Mouse (Mus musculus) neural tube, embryonic 12.5 days (tissue): ENCODE data around the gene Trim43a. TPM values are rescaled to one million over a fixed set of nuclear protein-coding genes. Genes with fewer than 3 reads are reported as not detected.
"Not testable (repeated sequence)": the region's sequence is repeated elsewhere in the genome, so short reads cannot be mapped to it uniquely, and the experiment has no call there.

Experiments used
- ATAC-seq: fragments of 200-750 bp; cut with Nextera tagmentation; 2 replicates; pipeline ENCODE4 v1.8.0; 2017; ENCODE audit warnings: low read depth, mild to moderate bottlenecking, moderate TSS enrichment, moderate library complexity; ENCODE audit not compliant: low FRiP score
- H3K27ac ChIP-seq: fragments of 300-500 bp; sonication (generic); 2 replicates; pipeline ENCODE4 v1.5.1; 2016
- H3K27me3 ChIP-seq: fragments of 300-500 bp; sonication (generic); replicated peaks from 2 replicates; pipeline ENCODE4 v1.6.1; 2016; ENCODE audit warnings: mild to moderate bottlenecking
- H3K36me3 ChIP-seq: fragments of 300-500 bp; sonication (generic); 2 replicates; pipeline ENCODE4 v1.6.1; 2016; ENCODE audit warnings: mild to moderate bottlenecking
- H3K4me1 ChIP-seq: fragments of 300-500 bp; sonication (generic); 2 replicates; pipeline ENCODE4 v1.6.1; 2016
- H3K4me2 ChIP-seq: fragments of 300-500 bp; sonication (generic); replicated peaks from 2 replicates; pipeline ENCODE4 v1.6.1; 2016; ENCODE audit warnings: mild to moderate bottlenecking
- H3K4me3 ChIP-seq: fragments of 300-500 bp; sonication (generic); 2 replicates; pipeline ENCODE4 v1.5.1; 2016
- H3K9ac ChIP-seq: fragments of 300-500 bp; sonication (generic); 2 replicates; pipeline ENCODE4 v1.6.1; 2016; ENCODE audit warnings: mild to moderate bottlenecking
- H3K9me3 ChIP-seq: fragments of 300-500 bp; sonication (generic); 2 replicates; pipeline ENCODE4 v1.6.1; 2016; ENCODE audit warnings: mild to moderate bottlenecking
- WGBS: fragments of 180-500 bp; shearing (Covaris S2); methylation state at CpG from one replicate; pipeline ENCODE4 v1.1.7; 2016; 5-methylcytosine and 5-hydroxymethylcytosine counted together
- polyA plus RNA-seq: library from polyadenylated mRNA; unstranded; fragments of >200 nt; fragmentation: Nextera tagmentation; extraction: Ambion mirVana; gene quantifications from 2 replicates; pipeline ENCODE4 v1.2.1, GENCODE M21; 2016

Trim43a gene
- polyA plus RNA-seq, 1 experiment from 2014 or later, result 0.15 TPM

DNA sequence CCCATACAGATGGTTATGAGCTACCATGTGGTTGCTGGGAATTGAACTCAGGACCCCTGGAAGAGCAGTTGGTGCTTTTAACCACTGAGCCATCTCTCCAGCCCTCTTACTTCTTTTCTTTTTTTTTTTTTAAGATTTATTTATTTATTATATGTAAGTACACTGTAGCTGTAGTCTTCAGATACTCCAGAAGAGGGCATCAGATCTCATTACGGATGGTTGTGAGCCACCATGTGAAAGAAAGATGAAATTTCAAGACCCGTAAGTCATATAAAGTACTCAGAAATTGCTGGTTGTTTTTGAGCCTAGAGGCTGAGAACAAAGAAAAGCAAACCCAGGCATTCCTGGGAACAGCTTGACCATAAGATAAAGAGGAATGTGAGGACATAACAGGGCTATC, 19.2 kb upstream of the Trim43a start:
- not testable (repeated sequence) for H3K27ac ChIP-seq, H3K9ac ChIP-seq, H3K4me2 ChIP-seq, H3K4me3 ChIP-seq, H3K27me3 ChIP-seq, H3K4me1 ChIP-seq, H3K9me3 ChIP-seq, ATAC-seq
- H3K36me3 ChIP-seq, result peaks cover 33% of the 10 kb centered on the region
- WGBS, result 94% methylated on average over 2 of the region's 2 CpGs

DNA sequence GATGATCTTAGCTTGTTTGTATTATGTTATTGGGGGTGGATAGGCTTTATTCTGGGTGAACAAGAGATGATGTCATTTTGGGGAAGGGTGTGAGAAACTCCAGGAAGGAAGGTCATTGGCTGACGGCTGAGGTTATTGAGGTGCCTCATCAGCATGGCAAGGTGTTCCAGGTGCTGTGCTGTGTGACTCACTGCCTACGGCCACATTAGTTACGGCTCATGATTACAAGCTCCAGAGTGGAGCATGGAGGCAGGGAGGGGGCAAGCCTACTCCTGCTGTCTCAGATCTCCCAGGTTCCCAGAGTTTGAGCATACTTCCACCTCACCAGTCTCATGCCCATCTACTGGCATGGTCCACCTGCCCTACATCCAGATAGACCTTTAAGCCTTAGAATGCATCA, 10.2 kb upstream of the Trim43a start:
- 95% methylated on average over 3 of the region's 3 CpGs for WGBS
- not testable (repeated sequence) for H3K27ac ChIP-seq, H3K4me1 ChIP-seq, H3K9ac ChIP-seq, ATAC-seq, H3K4me2 ChIP-seq, H3K27me3 ChIP-seq, H3K4me3 ChIP-seq
- Histone ChIP-seq H3K36me3 (peaks cover 41% of the 10 kb centered on the region), H3K9me3 (peaks cover 25% of the 10 kb centered on the region)

DNA sequence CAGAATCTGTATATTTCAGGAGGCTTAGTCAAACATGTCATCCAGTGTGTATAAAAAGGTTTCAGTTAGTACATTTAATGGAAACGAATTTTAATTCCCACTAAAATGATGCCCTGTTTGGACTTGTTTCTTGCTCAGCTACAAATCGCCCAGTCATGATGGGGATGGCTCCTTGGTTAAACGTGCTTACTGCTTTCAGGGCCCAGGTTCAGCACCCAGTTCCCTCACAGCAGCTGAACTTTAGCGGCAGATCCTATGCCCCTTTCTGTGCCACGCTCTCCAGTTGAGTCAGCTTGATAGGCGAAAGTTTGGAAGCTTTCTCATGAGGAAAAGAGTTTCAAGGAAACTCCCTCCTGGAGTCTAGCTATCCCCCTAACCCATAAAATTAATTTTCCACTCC, 13.0 kb downstream of the Trim43a start:
- not testable (repeated sequence) for H3K4me3 ChIP-seq, H3K4me2 ChIP-seq, H3K27ac ChIP-seq, H3K4me1 ChIP-seq, H3K27me3 ChIP-seq, H3K9ac ChIP-seq, H3K9me3 ChIP-seq, H3K36me3 ChIP-seq, ATAC-seq
- WGBS, result 83% methylated on average over 6 of the region's 6 CpGs

DNA sequence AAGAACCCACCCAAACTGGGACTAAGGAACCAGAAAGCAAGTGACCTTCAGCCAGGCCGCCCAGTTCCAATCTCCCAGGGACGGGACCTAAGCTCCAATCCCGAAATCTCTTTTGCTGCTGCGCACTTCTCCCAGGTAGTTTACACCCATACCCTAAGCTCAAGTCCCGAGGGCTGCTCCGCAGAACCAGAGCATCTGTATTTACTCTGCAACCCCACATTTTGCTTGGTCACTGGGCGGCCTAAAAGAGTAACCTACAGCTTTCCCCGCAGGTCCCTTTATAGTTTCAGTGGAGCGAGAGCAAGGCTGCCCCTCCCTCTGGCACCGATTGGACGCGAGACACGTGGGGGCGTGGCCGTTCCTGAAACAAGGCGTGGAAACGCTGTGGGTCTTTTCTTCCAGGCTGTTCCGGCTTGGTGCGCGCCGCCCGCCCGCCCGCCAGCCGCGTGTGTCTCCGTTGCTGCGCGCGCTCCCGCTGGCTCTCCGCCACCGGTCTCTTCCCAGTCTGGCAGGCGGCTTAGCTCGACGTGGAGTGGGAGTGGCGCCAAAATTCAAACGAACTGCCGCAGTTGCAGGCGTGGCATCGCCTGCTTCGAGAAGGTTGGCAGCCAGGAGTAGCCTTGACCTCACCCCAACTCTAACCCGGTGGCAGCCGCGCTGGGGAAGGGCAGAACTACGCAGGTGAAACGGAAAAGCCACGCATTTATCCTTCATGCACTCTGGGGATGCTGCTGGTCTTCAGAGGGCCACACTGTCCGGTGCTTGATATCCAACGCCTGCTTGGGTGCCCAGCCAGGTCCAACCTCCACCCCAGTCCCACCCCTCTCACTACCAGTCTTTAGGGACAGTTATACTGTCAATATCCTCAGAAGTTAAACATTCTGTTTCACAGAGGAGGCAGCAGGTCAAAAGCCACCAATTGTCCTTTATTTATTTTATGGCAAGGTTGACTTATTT, 18.8 kb downstream of the Trim43a start:
- not testable (repeated sequence) for H3K27ac ChIP-seq, H3K9ac ChIP-seq, H3K36me3 ChIP-seq, H3K4me1 ChIP-seq, H3K27me3 ChIP-seq, H3K9me3 ChIP-seq
- ATAC-seq, result peak; percentile 97
- peak overlapping the region; percentile 55 for H3K4me2 ChIP-seq
- H3K4me3 ChIP-seq, result peak overlapping the region; percentile 33
- 2% methylated on average over 49 of the region's 50 CpGs for WGBS

DNA sequence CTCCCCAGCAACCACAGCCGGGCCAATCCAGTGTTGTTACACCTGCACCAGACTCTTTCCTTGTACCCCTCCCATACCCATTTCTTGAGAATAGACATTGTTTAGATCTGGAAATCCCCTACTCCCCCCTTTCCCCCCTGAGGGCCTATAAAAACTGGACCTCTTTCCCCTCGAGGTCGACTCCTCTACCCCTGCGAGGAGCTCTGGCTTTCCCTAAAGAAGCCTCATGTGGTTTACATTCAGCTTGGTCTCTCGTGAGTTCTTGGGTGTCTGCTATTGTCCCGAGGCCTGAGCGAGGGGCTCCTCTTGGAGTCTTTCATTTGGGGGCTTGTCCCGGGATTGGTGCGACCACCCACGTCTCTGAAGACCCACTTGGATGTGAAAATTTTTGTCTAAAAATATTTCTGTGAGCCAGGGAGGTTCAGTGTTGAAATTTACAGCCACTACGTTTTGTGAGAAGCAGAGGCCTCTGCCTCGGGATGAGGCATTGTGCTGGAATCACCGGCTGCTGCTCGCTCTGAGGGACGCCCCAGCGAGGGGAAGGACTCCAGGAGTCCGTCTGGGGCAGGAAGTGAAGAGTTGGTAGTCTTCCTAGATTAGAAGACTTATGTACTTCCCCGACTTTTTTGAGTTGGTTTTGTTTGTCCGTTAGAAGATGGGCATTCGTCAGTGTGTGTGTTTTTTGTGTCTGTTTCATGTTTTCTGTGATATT, 45.3 kb downstream of the Trim43a start:
- not testable (repeated sequence) for H3K4me1 ChIP-seq, H3K4me3 ChIP-seq, ATAC-seq, H3K27ac ChIP-seq, H3K9ac ChIP-seq, H3K9me3 ChIP-seq, H3K4me2 ChIP-seq, H3K36me3 ChIP-seq, H3K27me3 ChIP-seq
- WGBS, result 66% methylated on average over 16 of the region's 20 CpGs

DNA sequence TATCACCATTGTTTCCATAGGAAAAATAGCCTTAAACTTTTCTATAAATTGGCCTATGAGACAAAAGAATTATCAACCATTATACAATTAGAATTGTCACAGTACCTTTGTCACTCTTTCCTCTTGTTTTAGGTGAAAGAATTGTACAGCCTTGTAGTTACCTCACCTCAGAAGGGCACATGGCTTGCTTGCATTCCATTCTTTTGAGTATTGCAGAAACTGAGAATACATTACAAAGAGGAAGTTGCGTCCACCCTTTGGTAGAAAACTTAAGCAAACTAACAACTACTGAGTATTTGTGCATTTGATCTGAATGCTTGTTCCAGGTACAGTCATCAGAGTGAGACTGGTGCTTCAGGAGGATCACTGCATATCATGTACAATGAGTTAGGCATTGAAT, 57.4 kb downstream of the Trim43a start:
- not testable (repeated sequence) for H3K27me3 ChIP-seq, H3K9me3 ChIP-seq, H3K27ac ChIP-seq, H3K36me3 ChIP-seq, H3K4me3 ChIP-seq, H3K4me1 ChIP-seq, H3K4me2 ChIP-seq, ATAC-seq, H3K9ac ChIP-seq
- WGBS, result 83% methylated on average over 1 of the region's 1 CpGs

Other genes starting within 250 kb of the Trim43a start
- gene Snx14, start 141.9 kb upstream of the Trim43a start, polyA plus RNA-seq, result 20.7 and 22.3 TPM in 2 replicates
- gene Gm20537, start 124.3 kb upstream of the Trim43a start, polyA plus RNA-seq, result 0.42 and 1.1 TPM in 2 replicates
- 102 and 104 TPM in 2 replicates for gene Syncrip, start 98.3 kb upstream of the Trim43a start, polyA plus RNA-seq
- gene Zfp949, start 32.9 kb upstream of the Trim43a start, polyA plus RNA-seq, result 13.8 and 14.7 TPM in 2 replicates
- 30.9 and 32.0 TPM in 2 replicates for gene Mthfsl, start 139.4 kb downstream of the Trim43a start, polyA plus RNA-seq
- gene Bcl2a1d, start 151.0 kb downstream of the Trim43a start, polyA plus RNA-seq, result not detected in 2 replicates